Mouse (Mus musculus): ENCODE data around the gene Nupl2. TPM values are rescaled to one million over a fixed set of nuclear protein-coding genes. Genes with fewer than 3 reads are reported as not detected.

Nupl2 gene
- polyA plus RNA-seq, 1 experiment from 2014 or later: 5.3 TPM

GRCm38 (mm10) chr5:24146964-24147363 is 17.8 kb upstream of the Nupl2 start:
- H3K4me2 ChIP-seq (ENCODE audit: low read depth, low read length): no peak overlapping the region
- no peak overlapping the region for H3K9ac ChIP-seq (replicated peaks)
- peaks cover 47% of the 10 kb centered on the region for H3K36me3 ChIP-seq (replicated peaks; ENCODE audit: insufficient read depth, low read length)
- H3K27ac ChIP-seq (ENCODE audit: low read depth): no peak overlapping the region
- TF ChIP-seq CTCF (IDR thresholded peaks at IDR 0.05; ENCODE audit: low read depth) (no peak), EP300 (IDR thresholded peaks at IDR 0.05; ENCODE audit: low read depth) (no peak)
- no peak overlapping the region for H3K4me3 ChIP-seq (ENCODE audit: low read depth, low read length)
- 82% methylated on average over 5 of the region's 5 CpGs for WGBS (ENCODE audit: insufficient replicate concordance)
- H3K4me1 ChIP-seq (ENCODE audit: insufficient read depth): no peaks in the 10 kb centered on the region
- DNase-seq (no peak), ATAC-seq (no peak)
- H3K9me3 ChIP-seq (ENCODE audit: low read length): no peaks in the 10 kb centered on the region
- H3K27me3 ChIP-seq (ENCODE audit: insufficient read depth, low read length): no peaks in the 10 kb centered on the region

GRCm38 (mm10) chr5:24152199-24152598 is 12.6 kb upstream of the Nupl2 start:
- no peak overlapping the region for H3K4me2 ChIP-seq (ENCODE audit: low read depth, low read length)
- DNase-seq (no peak), ATAC-seq (peak; percentile 88)
- H3K27me3 ChIP-seq (ENCODE audit: insufficient read depth, low read length): no peaks in the 10 kb centered on the region
- no peak overlapping the region for H3K4me3 ChIP-seq (ENCODE audit: low read depth, low read length)
- no peaks in the 10 kb centered on the region for H3K4me1 ChIP-seq (ENCODE audit: insufficient read depth)
- H3K36me3 ChIP-seq (replicated peaks; ENCODE audit: insufficient read depth, low read length): peaks cover 26% of the 10 kb centered on the region
- H3K9ac ChIP-seq (replicated peaks): no peak overlapping the region
- H3K9me3 ChIP-seq (ENCODE audit: low read length): no peaks in the 10 kb centered on the region
- TF ChIP-seq EP300 (IDR thresholded peaks at IDR 0.05; ENCODE audit: low read depth) (no peak), CTCF (IDR thresholded peaks at IDR 0.05; ENCODE audit: low read depth) (no peak)
- H3K27ac ChIP-seq (ENCODE audit: low read depth): no peak overlapping the region

GRCm38 (mm10) chr5:24156774-24157173 is 8.0 kb upstream of the Nupl2 start:
- ATAC-seq: no peak
- no peak for DNase-seq
- H3K9ac ChIP-seq (replicated peaks): no peak overlapping the region
- no peak overlapping the region for H3K4me2 ChIP-seq (ENCODE audit: low read depth, low read length)
- 90% methylated on average over 6 of the region's 6 CpGs for WGBS (ENCODE audit: insufficient replicate concordance)
- H3K4me1 ChIP-seq (ENCODE audit: insufficient read depth): no peaks in the 10 kb centered on the region
- H3K9me3 ChIP-seq (ENCODE audit: low read length): no peaks in the 10 kb centered on the region
- H3K36me3 ChIP-seq (replicated peaks; ENCODE audit: insufficient read depth, low read length): peaks cover 24% of the 10 kb centered on the region; the same call in 1 of the 2 replicates
- H3K27ac ChIP-seq (ENCODE audit: low read depth): no peak overlapping the region
- no peak overlapping the region for H3K4me3 ChIP-seq (ENCODE audit: low read depth, low read length)
- no peaks in the 10 kb centered on the region for H3K27me3 ChIP-seq (ENCODE audit: insufficient read depth, low read length)
- no peak for TF ChIP-seq EP300 (IDR thresholded peaks at IDR 0.05; ENCODE audit: low read depth)
- TF ChIP-seq CTCF (IDR thresholded peaks at IDR 0.05; ENCODE audit: low read depth): no peak

- H3K4me2 ChIP-seq (ENCODE audit: low read depth, low read length): no peak overlapping the region
- no peak for TF ChIP-seq EP300 (IDR thresholded peaks at IDR 0.05; ENCODE audit: low read depth)
- TF ChIP-seq CTCF (IDR thresholded peaks at IDR 0.05; ENCODE audit: low read depth): peak; percentile 35
- no peak overlapping the region for H3K9ac ChIP-seq (replicated peaks)
- 49% methylated on average over 5 of the region's 5 CpGs for WGBS (ENCODE audit: insufficient replicate concordance)
- H3K4me3 ChIP-seq (ENCODE audit: low read depth, low read length): no peak overlapping the region
- H3K9me3 ChIP-seq (ENCODE audit: low read length): no peaks in the 10 kb centered on the region
- DNase-seq (no peak), ATAC-seq (no peak)
- H3K27ac ChIP-seq (ENCODE audit: low read depth): no peak overlapping the region
- peaks cover 10% of the 10 kb centered on the region for H3K4me1 ChIP-seq (ENCODE audit: insufficient read depth)
- H3K27me3 ChIP-seq (ENCODE audit: insufficient read depth, low read length): no peaks in the 10 kb centered on the region
- peaks cover 12% of the 10 kb centered on the region for H3K36me3 ChIP-seq (replicated peaks; ENCODE audit: insufficient read depth, low read length)
Observed at GRCm38 (mm10) chr5:24167263-24167662, 2.5 kb downstream of the Nupl2 start.

GRCm38 (mm10) chr5:24169881-24170280 is 5.1 kb downstream of the Nupl2 start:
- H3K9me3 ChIP-seq (ENCODE audit: low read length): no peaks in the 10 kb centered on the region
- 91% methylated on average over 6 of the region's 6 CpGs for WGBS (ENCODE audit: insufficient replicate concordance)
- no peak for DNase-seq
- H3K27me3 ChIP-seq (ENCODE audit: insufficient read depth, low read length): no peaks in the 10 kb centered on the region
- H3K9ac ChIP-seq (replicated peaks): no peak overlapping the region
- TF ChIP-seq EP300 (IDR thresholded peaks at IDR 0.05; ENCODE audit: low read depth) (no peak), CTCF (IDR thresholded peaks at IDR 0.05; ENCODE audit: low read depth) (no peak)
- H3K36me3 ChIP-seq (replicated peaks; ENCODE audit: insufficient read depth, low read length): peaks cover 20% of the 10 kb centered on the region
- H3K4me3 ChIP-seq (ENCODE audit: low read depth, low read length): no peak overlapping the region
- no peak overlapping the region for H3K27ac ChIP-seq (ENCODE audit: low read depth)
- no peak overlapping the region for H3K4me2 ChIP-seq (ENCODE audit: low read depth, low read length)
- H3K4me1 ChIP-seq (ENCODE audit: insufficient read depth): peaks cover 8% of the 10 kb centered on the region
- no peak for ATAC-seq

- no peak overlapping the region for H3K27ac ChIP-seq (ENCODE audit: low read depth)
Observed at GRCm38 (mm10) chr5:24172092-24172491, 7.3 kb downstream of the Nupl2 start.

More at GRCm38 (mm10) chr5:24172092-24172491, 7.3 kb downstream of the Nupl2 start:
- no peak overlapping the region for H3K9ac ChIP-seq (replicated peaks)
- peaks cover 22% of the 10 kb centered on the region for H3K36me3 ChIP-seq (replicated peaks; ENCODE audit: insufficient read depth, low read length)
- no peak overlapping the region for H3K4me3 ChIP-seq (ENCODE audit: low read depth, low read length)
- ATAC-seq (no peak), DNase-seq (no peak)
- H3K9me3 ChIP-seq (ENCODE audit: low read length): no peaks in the 10 kb centered on the region
- H3K27me3 ChIP-seq (ENCODE audit: insufficient read depth, low read length): no peaks in the 10 kb centered on the region
- H3K4me2 ChIP-seq (ENCODE audit: low read depth, low read length): no peak overlapping the region
- TF ChIP-seq CTCF (IDR thresholded peaks at IDR 0.05; ENCODE audit: low read depth) (no peak), EP300 (IDR thresholded peaks at IDR 0.05; ENCODE audit: low read depth) (no peak)
- no peaks in the 10 kb centered on the region for H3K4me1 ChIP-seq (ENCODE audit: insufficient read depth)
